ENCODE assay signal across 8 mouse cellular contexts in the genomic region with DNA sequence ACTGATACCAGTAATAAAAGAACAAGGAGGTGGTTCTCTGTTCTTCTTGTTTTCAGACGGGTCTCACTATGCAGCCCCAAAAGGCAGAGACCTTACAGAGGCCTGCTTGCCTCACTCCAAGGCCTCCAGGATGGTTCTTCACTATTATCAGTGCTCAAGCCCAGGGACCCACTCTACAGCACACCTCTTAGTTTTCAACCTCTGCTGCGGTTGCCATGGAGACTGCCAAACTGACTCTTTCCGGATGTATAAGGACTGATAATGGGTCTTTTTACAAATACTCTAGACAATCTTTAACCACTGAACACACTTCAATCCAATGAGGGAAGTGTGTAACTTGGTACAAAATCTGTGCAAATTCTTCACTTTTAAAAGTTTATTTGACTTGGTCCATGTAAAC. TPM values are rescaled to one million over a fixed set of nuclear protein-coding genes. Genes with fewer than 3 reads are reported as not detected.
DNase-seq lines count a peak whose midpoint lies in the region; ATAC-seq lines count a peak whose summit lies in the region.

No protein-coding gene starts in this region.

- H3K4me2 ChIP-seq in forebrain, embryonic 11.5 days (ENCODE audit: low read depth, low read length, severe bottlenecking), result no peak overlapping the region
- H3K4me2 ChIP-seq in forebrain, embryonic 12.5 days, result peak overlapping the region; percentile 76
- peak overlapping the region; percentile 86 for H3K4me2 ChIP-seq in liver, embryonic 12.5 days

- no peak for ATAC-seq in forebrain, embryonic 11.5 days (replicated peaks; ENCODE audit: low FRiP score)
- no peak for ATAC-seq in forebrain, embryonic 12.5 days (ENCODE audit: low FRiP score)
- no peak for ATAC-seq in liver, embryonic 12.5 days
- ATAC-seq in monocyte, adult 5-6 weeks (replicated peaks; ENCODE audit: insufficient number of reproducible peaks, low FRiP score, low TSS enrichment, poor library complexity, severe bottlenecking), result no peak
- ATAC-seq in activated CD4-positive, CD25-positive, alpha-beta regulatory T cell, adult 4 months, result no peak

- H3K27ac ChIP-seq in forebrain, embryonic 10.5 days, result no peak overlapping the region
- H3K27ac ChIP-seq in forebrain, embryonic 11.5 days (ENCODE audit: low read depth, low read length), result no peak overlapping the region
- H3K27ac ChIP-seq in forebrain, embryonic 12.5 days, result no peak overlapping the region
- H3K27ac ChIP-seq in liver, embryonic 12.5 days, result no peak overlapping the region

- no peak for DNase-seq in forebrain, embryonic 10.5 days (ENCODE audit: extremely low spot score, low spot score)
- no peak for DNase-seq in forebrain, embryonic 11.5 days (ENCODE audit: low spot score)
- peak; percentile 4 to 13 for DNase-seq in B cell, adult 2 months
- DNase-seq in layer of hippocampus, postnatal 14 days (ENCODE audit: low spot score in 2 of 2), result no peak

- no peaks in the 10 kb centered on the region for H3K9me3 ChIP-seq in forebrain, embryonic 10.5 days
- no peaks in the 10 kb centered on the region for H3K9me3 ChIP-seq in forebrain, embryonic 11.5 days (ENCODE audit: control insufficient read depth, low read length)
- H3K9me3 ChIP-seq in forebrain, embryonic 12.5 days, result no peaks in the 10 kb centered on the region
- H3K9me3 ChIP-seq in liver, embryonic 12.5 days (replicated peaks), result no peaks in the 10 kb centered on the region

- peaks cover 32% of the 10 kb centered on the region for H3K4me1 ChIP-seq in forebrain, embryonic 10.5 days
- H3K4me1 ChIP-seq in forebrain, embryonic 11.5 days (replicated peaks; ENCODE audit: control insufficient read depth, insufficient read depth, low read length), result no peaks in the 10 kb centered on the region; the same call in 1 of the 2 replicates
- peaks cover 22% of the 10 kb centered on the region for H3K4me1 ChIP-seq in forebrain, embryonic 12.5 days
- peaks cover 38% of the 10 kb centered on the region for H3K4me1 ChIP-seq in liver, embryonic 12.5 days

- no peaks in the 10 kb centered on the region for H3K27me3 ChIP-seq in forebrain, embryonic 10.5 days (ENCODE audit: poor library complexity, severe bottlenecking)
- H3K27me3 ChIP-seq in forebrain, embryonic 11.5 days (ENCODE audit: control insufficient read depth, insufficient read depth, low read length), result no peaks in the 10 kb centered on the region
- no peaks in the 10 kb centered on the region for H3K27me3 ChIP-seq in forebrain, embryonic 12.5 days
- H3K27me3 ChIP-seq in liver, embryonic 12.5 days (replicated peaks), result no peaks in the 10 kb centered on the region

- WGBS in forebrain, embryonic 10.5 days, result 59% methylated on average over 3 of the region's 3 CpGs
- 45% methylated on average over 3 of the region's 3 CpGs for WGBS in forebrain, embryonic 11.5 days
- 46% methylated on average over 3 of the region's 3 CpGs for WGBS in forebrain, embryonic 12.5 days
- WGBS in liver, embryonic 12.5 days (ENCODE audit: insufficient replicate concordance), result 39% methylated on average over 3 of the region's 3 CpGs

- H3K9ac ChIP-seq in forebrain, embryonic 11.5 days (ENCODE audit: low read length), result no peak overlapping the region
- H3K9ac ChIP-seq in forebrain, embryonic 12.5 days, result 0 out of 2 replicates have a peak overlapping the region, but pooled peaks have one; percentile 42
- peak overlapping the region; percentile 13; the same call in 1 of the 2 replicates for H3K9ac ChIP-seq in liver, embryonic 12.5 days

- H3K36me3 ChIP-seq in forebrain, embryonic 10.5 days (replicated peaks), result peaks cover 13% of the 10 kb centered on the region; the same call in 1 of the 2 replicates
- no peaks in the 10 kb centered on the region for H3K36me3 ChIP-seq in forebrain, embryonic 11.5 days (ENCODE audit: control insufficient read depth, insufficient read depth, low read length)
- H3K36me3 ChIP-seq in forebrain, embryonic 12.5 days (replicated peaks), result no peaks in the 10 kb centered on the region
- H3K36me3 ChIP-seq in liver, embryonic 12.5 days, result peaks cover 6% of the 10 kb centered on the region; the same call in 1 of the 2 replicates

- H3K4me3 ChIP-seq in forebrain, embryonic 10.5 days, result peak overlapping the region; percentile 83
- no peak overlapping the region for H3K4me3 ChIP-seq in forebrain, embryonic 11.5 days (ENCODE audit: low read depth, low read length)
- peak overlapping the region; percentile 13; the same call in 1 of the 2 replicates for H3K4me3 ChIP-seq in forebrain, embryonic 12.5 days (replicated peaks)
- H3K4me3 ChIP-seq in liver, embryonic 12.5 days, result peak overlapping the region; percentile 98; the same call in 1 of the 2 replicates

RNA-seq across cellular contexts. Expression of gene Pgrmc2, which starts 2.1 kb away (rescaled TPM):
- polyA plus RNA-seq in forebrain, embryonic 10.5 days (2016; fragmentation: Nextera tagmentation; extraction: Ambion mirVana), result 30.2 and 30.5 TPM in 2 replicates
- polyA plus RNA-seq in forebrain, embryonic 11.5 days (2014; fragmentation: Nextera tagmentation; extraction: Ambion mirVana), result 28.4 and 28.9 TPM in 2 replicates
- polyA plus RNA-seq in forebrain, embryonic 12.5 days (2016; fragmentation: Nextera tagmentation; extraction: Ambion mirVana), result 36.9 and 37.0 TPM in 2 replicates
- polyA plus RNA-seq in liver, embryonic 12.5 days (2016; fragmentation: Nextera tagmentation; extraction: Ambion mirVana), result 34.1 and 34.9 TPM in 2 replicates
- 7.5 to 16.1 TPM (median 11.4 TPM) in 3 replicates for total RNA-seq in monocyte, adult 5-6 weeks (2017)
- 10 to 100 TPM; 47.1 to 50.5 TPM for total RNA-seq in layer of hippocampus, postnatal 14 days (2021)
- polyA plus RNA-seq in activated CD4-positive, CD25-positive, alpha-beta regulatory T cell, adult 4 months (2017; shearing (Covaris generic)), result 1 to 10 TPM; 3.1 to 5.0 TPM

Comparison
In these comparisons a context has a peak if more than half of its experiments do, and no peak if none do; other contexts are left out.
1. DNase-seq: peak in B cell, adult 2 months (2 of 2); none in forebrain, embryonic 10.5 days (single experiment), forebrain, embryonic 11.5 days (single experiment) and layer of hippocampus, postnatal 14 days (0 of 2).